Mouse (Mus musculus) subcutaneous adipose tissue, adult 2 months (tissue): ENCODE measurements around the gene Strn4. TPM values are rescaled to one million over a fixed set of nuclear protein-coding genes. Genes with fewer than 3 reads are reported as not detected.

ENCODE experiments used
- polyA plus RNA-seq: library from polyadenylated mRNA; depleted of rRNA; stranded (reverse); fragments of >200 nt; gene quantifications from 2 replicates; pipeline ENCODE4 v1.2.3, GENCODE M21; 2012; ENCODE audit warnings: low replicate concordance; rRNA removed

Strn4 gene
- 135 and 201 TPM in 2 replicates for polyA plus RNA-seq

DNA sequence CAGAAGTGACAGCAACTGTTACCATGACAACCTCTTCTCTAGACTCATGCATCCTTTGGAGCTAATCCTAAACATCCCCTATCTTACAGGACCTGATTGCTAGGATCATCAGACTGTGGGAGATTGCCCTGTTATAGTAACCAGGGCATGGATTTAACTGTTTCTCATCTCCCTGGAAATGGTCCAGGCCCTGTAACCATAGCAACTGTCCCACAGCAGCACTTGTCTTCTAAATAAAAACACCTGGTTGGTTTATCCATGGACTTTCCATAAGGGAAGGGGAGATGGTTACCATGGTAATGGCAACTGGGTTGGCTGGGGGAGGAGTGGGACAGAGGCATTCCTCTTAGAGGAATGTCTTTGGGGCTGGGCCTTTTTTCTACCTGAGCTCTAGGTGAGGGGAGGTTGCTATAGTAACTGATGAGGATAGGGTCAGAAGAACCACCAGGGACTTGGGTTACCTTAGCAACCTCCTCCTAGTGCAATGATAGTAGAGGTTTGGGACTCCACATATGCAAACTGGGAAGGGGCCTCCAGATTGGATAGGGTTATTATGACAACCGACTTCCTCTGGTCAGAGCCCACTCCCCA lies at the start of gene Strn4:
Strn4 (plus strand) TSS at position 539 of the 591 bp plus-strand sequence.

DNA sequence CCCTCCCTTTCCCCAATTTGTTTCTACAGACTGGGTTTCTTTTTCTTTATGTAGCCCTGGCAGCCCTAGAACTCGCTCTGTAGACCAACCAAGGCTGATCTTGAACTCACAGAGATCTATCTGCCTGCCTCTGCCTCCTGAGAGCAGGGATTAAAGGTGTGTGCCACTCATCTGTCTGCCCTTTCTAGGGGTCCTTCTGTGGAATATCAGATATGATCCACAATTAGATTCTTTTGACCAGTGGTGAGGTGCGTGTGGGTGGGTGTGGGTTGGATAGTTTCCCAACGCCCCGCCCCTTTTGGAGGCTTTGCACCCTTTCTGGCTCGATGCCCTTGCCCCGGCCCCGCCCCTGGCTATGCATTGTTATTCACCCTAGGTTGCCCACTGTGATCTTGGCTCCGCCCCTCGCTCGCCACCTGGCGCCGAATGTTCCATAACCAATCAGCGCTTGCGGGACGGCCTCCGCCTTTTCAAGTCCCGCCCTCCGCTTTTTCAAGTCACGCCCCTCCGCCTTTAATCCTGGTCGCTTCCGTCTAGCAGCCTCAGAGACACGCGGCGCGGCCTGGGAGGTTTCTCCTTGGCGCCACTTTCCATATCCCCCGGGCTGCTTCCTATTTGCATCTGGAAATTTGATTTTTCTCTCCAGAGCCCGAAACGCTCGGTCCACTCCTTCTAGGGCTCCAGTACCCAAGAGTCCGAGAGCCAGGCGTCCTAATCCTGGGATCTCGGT lies 34.7 kb upstream of the Strn4 start, which contains the start of gene Slc1a5:
Slc1a5 (plus strand) TSS at position 516 of the 730 bp plus-strand sequence.

DNA sequence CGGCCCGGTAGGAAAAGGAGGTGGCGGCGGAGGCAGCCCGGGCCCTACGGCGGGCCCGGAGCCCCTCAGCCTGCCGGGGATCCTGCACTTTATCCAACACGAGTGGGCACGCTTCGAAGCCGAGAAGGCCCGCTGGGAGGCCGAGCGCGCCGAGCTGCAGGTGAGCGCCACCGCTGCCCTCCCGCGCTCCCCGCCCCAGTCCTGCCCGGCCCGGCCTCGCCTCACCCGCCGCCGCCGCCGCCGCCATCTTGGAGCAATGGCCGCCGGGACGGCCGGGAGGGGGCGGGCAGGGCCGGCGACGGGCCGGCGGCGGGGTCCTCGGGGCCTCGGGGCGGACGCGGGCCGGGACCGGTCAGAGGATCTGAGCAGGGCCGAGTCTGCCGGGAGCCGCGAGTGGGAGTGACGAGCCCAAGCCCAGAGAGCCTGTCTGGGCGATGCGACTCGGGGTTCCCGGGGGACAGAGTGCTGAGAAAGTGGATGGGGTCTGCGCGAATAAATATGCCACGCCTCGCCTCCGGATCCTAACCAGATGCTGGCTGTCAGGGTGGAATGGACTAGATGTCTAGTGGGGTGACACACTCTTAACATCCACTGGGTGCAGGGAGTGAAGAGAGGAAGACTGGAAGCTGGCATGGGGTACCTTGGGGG lies 910 bp downstream of the Strn4 start, which contains the start of gene Fkrp:
Fkrp (minus strand) TSS at position 258 of the 648 bp plus-strand sequence.

DNA sequence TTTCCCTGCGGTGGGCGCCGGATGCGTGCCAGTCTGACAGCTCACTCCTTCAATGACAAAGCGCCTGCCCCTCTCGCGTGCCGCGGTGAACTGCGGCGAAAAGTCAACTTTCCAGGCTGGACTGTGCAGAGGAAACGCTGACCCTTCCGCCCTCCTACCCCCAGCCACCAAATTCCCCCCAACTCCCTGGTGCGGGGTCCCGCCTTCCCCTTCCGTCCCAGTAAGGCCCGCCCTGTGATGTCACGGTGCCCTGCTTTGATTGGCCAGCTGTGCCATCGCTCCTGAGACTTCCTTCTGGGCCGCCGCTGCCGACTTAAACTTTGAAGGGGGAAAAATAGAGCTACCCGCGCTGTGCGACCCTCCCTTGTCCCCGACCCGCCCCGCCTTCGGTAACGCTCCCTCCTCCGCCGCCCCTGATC lies 27.0 kb downstream of the Strn4 start, which contains the start of gene Prkd2:
Prkd2 (plus strand) TSS at position 258 of the 419 bp plus-strand sequence.

DNA sequence AGATGAGACGGTGACA lies 59.4 kb downstream of the Strn4 start, which contains the start of gene Dact3:
Dact3 (plus strand) TSS at position 8 of the 16 bp plus-strand sequence.

Other genes starting within 250 kb of the Strn4 start
- gene Arhgap35, start 200.9 kb upstream of the Strn4 start, polyA plus RNA-seq: 25.2 and 29.9 TPM in 2 replicates
- not detected in 2 replicates for gene Ceacam15, start 140.2 kb upstream of the Strn4 start, polyA plus RNA-seq
- not detected in 2 replicates for gene Ceacam9, start 94.0 kb upstream of the Strn4 start, polyA plus RNA-seq
- gene Ap2s1, start 77.5 kb upstream of the Strn4 start, polyA plus RNA-seq: 367 and 369 TPM in 2 replicates
- 610 and 2,049 TPM in 2 replicates for gene Slc1a5, start 34.5 kb upstream of the Strn4 start, polyA plus RNA-seq
- gene Fkrp, start 843 bp downstream of the Strn4 start, polyA plus RNA-seq: 22.2 and 44.9 TPM in 2 replicates
- gene Prkd2, start 27.0 kb downstream of the Strn4 start, polyA plus RNA-seq: 45.3 and 48.4 TPM in 2 replicates
- gene Dact3, start 59.4 kb downstream of the Strn4 start, polyA plus RNA-seq: 6.1 and 84.2 TPM in 2 replicates
- 6.5 and 30.5 TPM in 2 replicates for gene Gng8, start 75.9 kb downstream of the Strn4 start, polyA plus RNA-seq
- gene Ptgir, start 90.6 kb downstream of the Strn4 start, polyA plus RNA-seq: 9.8 and 12.6 TPM in 2 replicates
- 196 and 348 TPM in 2 replicates for gene Calm3, start 108.2 kb downstream of the Strn4 start, polyA plus RNA-seq
- 0.36 and 3.8 TPM in 2 replicates for gene Pnmal2, start 128.8 kb downstream of the Strn4 start, polyA plus RNA-seq
- 0.13 TPM in 1 of 2 replicates, not detected in the other for gene Pnmal1, start 143.8 kb downstream of the Strn4 start, polyA plus RNA-seq
- 0.03 TPM in 1 of 2 replicates, not detected in the other for gene Gm42372, start 167.2 kb downstream of the Strn4 start, polyA plus RNA-seq
- 3.2 and 13.5 TPM in 2 replicates for gene Ccdc8, start 176.8 kb downstream of the Strn4 start, polyA plus RNA-seq
- 129 and 161 TPM in 2 replicates for gene Ppp5c, start 212.0 kb downstream of the Strn4 start, polyA plus RNA-seq
- gene Hif3a, start 246.5 kb downstream of the Strn4 start, polyA plus RNA-seq: 0.85 and 1.6 TPM in 2 replicates